Mouse (Mus musculus) embryonic facial prominence, embryonic 13.5 days (tissue): ENCODE results near the gene Ass1. TPM values are rescaled to one million over a fixed set of nuclear protein-coding genes. Genes with fewer than 3 reads are reported as not detected.

ENCODE experiments used
- ATAC-seq: fragments of 200-750 bp; cut with Nextera tagmentation; 2 replicates; pipeline ENCODE4 v1.8.0; 2017; ENCODE audit warnings: low read depth; ENCODE audit not compliant: insufficient number of reproducible peaks, insufficient read depth, low FRiP score, low TSS enrichment
- H3K27ac ChIP-seq: fragments of 300-500 bp; sonication (generic); 2 replicates; pipeline ENCODE4 v1.5.1; 2015; ENCODE audit warnings: moderate library complexity, mild to moderate bottlenecking, inconsistent platforms
- H3K27me3 ChIP-seq: fragments of 300-500 bp; sonication (generic); 2 replicates; pipeline ENCODE4 v1.6.1; 2015; ENCODE audit warnings: mild to moderate bottlenecking, inconsistent platforms
- H3K36me3 ChIP-seq: fragments of 300-500 bp; sonication (generic); 2 replicates; pipeline ENCODE4 v1.6.1; 2015; ENCODE audit warnings: mild to moderate bottlenecking, inconsistent platforms
- H3K4me1 ChIP-seq: fragments of 300-500 bp; sonication (generic); 2 replicates; pipeline ENCODE4 v1.6.1; 2015; ENCODE audit warnings: inconsistent platforms
- H3K4me2 ChIP-seq: fragments of 300-500 bp; sonication (generic); 2 replicates; pipeline ENCODE4 v1.6.1; 2015; ENCODE audit warnings: moderate library complexity, mild to moderate bottlenecking, inconsistent platforms
- H3K4me3 ChIP-seq: fragments of 300-500 bp; sonication (generic); 2 replicates; pipeline ENCODE4 v1.5.1; 2015; ENCODE audit warnings: mild to moderate bottlenecking, inconsistent platforms
- H3K9ac ChIP-seq: fragments of 300-500 bp; sonication (generic); 2 replicates; pipeline ENCODE4 v1.6.1; 2015; ENCODE audit warnings: mild to moderate bottlenecking, inconsistent platforms
- H3K9me3 ChIP-seq: fragments of 300-500 bp; sonication (generic); 2 replicates; pipeline ENCODE4 v1.6.1; 2016; ENCODE audit warnings: inconsistent platforms
- WGBS: fragments of 180-500 bp; shearing (Covaris S2); methylation state at CpG from one replicate; pipeline ENCODE4 v1.1.7; 2015; ENCODE audit warnings: mixed read lengths; 5-methylcytosine and 5-hydroxymethylcytosine counted together
- polyA plus RNA-seq: library from polyadenylated mRNA; unstranded; fragments of >200 nt; fragmentation: Nextera tagmentation; extraction: Ambion mirVana; gene quantifications from 2 replicates; pipeline ENCODE4 v1.2.1, GENCODE M21; 2015

The Ass1 gene
- polyA plus RNA-seq, 1 experiment from 2014 or later = 15.3 TPM

- Histone ChIP-seq H3K4me3 (no peak overlapping the region), H3K36me3 (no peaks in the 10 kb centered on the region), H3K27me3 (peaks cover 43% of the 10 kb centered on the region), H3K27ac (no peak overlapping the region), H3K9ac (no peak overlapping the region), H3K4me1 (peaks cover 25% of the 10 kb centered on the region), H3K9me3 (peaks cover 5% of the 10 kb centered on the region; the same call in 1 of the 2 replicates), H3K4me2 (no peak overlapping the region)
- WGBS = 45% methylated on average over 6 of the region's 6 CpGs
- ATAC-seq = no peak
These were observed 1.6 kb downstream of the Ass1 start for GRCm38 (mm10) chr2:31471611-31472010.

- 42% methylated on average over 10 of the region's 10 CpGs for WGBS
- Histone ChIP-seq H3K4me3 (no peak overlapping the region), H3K27ac (no peak overlapping the region), H3K36me3 (no peaks in the 10 kb centered on the region), H3K9ac (no peak overlapping the region), H3K4me2 (no peak overlapping the region), H3K27me3 (peaks cover 43% of the 10 kb centered on the region), H3K4me1 (peaks cover 32% of the 10 kb centered on the region), H3K9me3 (peaks cover 5% of the 10 kb centered on the region; the same call in 1 of the 2 replicates)
- no peak for ATAC-seq
These were observed 2.5 kb downstream of the Ass1 start for GRCm38 (mm10) chr2:31472406-31473065.

- Histone ChIP-seq H3K27me3 (peaks cover 36% of the 10 kb centered on the region), H3K9me3 (peaks cover 5% of the 10 kb centered on the region; the same call in 1 of the 2 replicates), H3K4me3 (no peak overlapping the region), H3K4me2 (no peak overlapping the region), H3K27ac (no peak overlapping the region), H3K36me3 (no peaks in the 10 kb centered on the region), H3K4me1 (peaks cover 39% of the 10 kb centered on the region), H3K9ac (no peak overlapping the region)
- ATAC-seq = no peak
- WGBS = 68% methylated on average over 4 of the region's 4 CpGs
These were observed 3.9 kb downstream of the Ass1 start for GRCm38 (mm10) chr2:31473941-31474340.

- no peak overlapping the region for H3K27ac ChIP-seq
- no peak overlapping the region for H3K4me2 ChIP-seq
- H3K9me3 ChIP-seq = peaks cover 5% of the 10 kb centered on the region; the same call in 1 of the 2 replicates
- H3K9ac ChIP-seq = no peak overlapping the region
- H3K36me3 ChIP-seq = no peaks in the 10 kb centered on the region
- H3K4me1 ChIP-seq = peaks cover 32% of the 10 kb centered on the region
- no peak for ATAC-seq
- peaks cover 29% of the 10 kb centered on the region for H3K27me3 ChIP-seq
- H3K4me3 ChIP-seq = no peak overlapping the region
- 68% methylated on average over 5 of the region's 5 CpGs for WGBS
These were observed 4.7 kb downstream of the Ass1 start for GRCm38 (mm10) chr2:31474686-31475085.

- WGBS = 65% methylated on average over 10 of the region's 10 CpGs
- Histone ChIP-seq H3K9me3 (peaks cover 5% of the 10 kb centered on the region; the same call in 1 of the 2 replicates), H3K27me3 (peaks cover 14% of the 10 kb centered on the region), H3K9ac (no peak overlapping the region), H3K36me3 (no peaks in the 10 kb centered on the region), H3K4me1 (peaks cover 18% of the 10 kb centered on the region), H3K27ac (no peak overlapping the region), H3K4me2 (no peak overlapping the region), H3K4me3 (no peak overlapping the region)
- ATAC-seq = no peak
These were observed 6.3 kb downstream of the Ass1 start for GRCm38 (mm10) chr2:31476107-31476820.

- H3K27ac ChIP-seq = no peak overlapping the region
- H3K9ac ChIP-seq = no peak overlapping the region
- ATAC-seq = no peak
- WGBS = 72% methylated on average over 12 of the region's 12 CpGs
- peaks cover 6% of the 10 kb centered on the region for H3K27me3 ChIP-seq
- H3K36me3 ChIP-seq = no peaks in the 10 kb centered on the region
- H3K4me3 ChIP-seq = no peak overlapping the region
- peaks cover 5% of the 10 kb centered on the region; the same call in 1 of the 2 replicates for H3K9me3 ChIP-seq
- H3K4me2 ChIP-seq = no peak overlapping the region
- peaks cover 18% of the 10 kb centered on the region for H3K4me1 ChIP-seq
These were observed 7.5 kb downstream of the Ass1 start for GRCm38 (mm10) chr2:31477234-31478161.

GRCm38 (mm10) chr2:31482914-31483575 is 13.0 kb downstream of the Ass1 start:
- H3K4me3 ChIP-seq = no peak overlapping the region
- H3K9ac ChIP-seq = no peak overlapping the region
- H3K9me3 ChIP-seq = no peaks in the 10 kb centered on the region
- WGBS = 26% methylated on average over 8 of the region's 8 CpGs
- no peaks in the 10 kb centered on the region for H3K36me3 ChIP-seq
- ATAC-seq = peak; percentile 57; the same call in 1 of the 2 replicates
- H3K4me2 ChIP-seq = no peak overlapping the region
- 0 out of 2 replicates have a peak, but pooled peaks cover 5% of the 10 kb centered on the region for H3K4me1 ChIP-seq
- H3K27ac ChIP-seq = no peak overlapping the region
- H3K27me3 ChIP-seq = peaks cover 23% of the 10 kb centered on the region

GRCm38 (mm10) chr2:31484187-31484586 is 14.2 kb downstream of the Ass1 start:
- H3K36me3 ChIP-seq = no peaks in the 10 kb centered on the region
- H3K27me3 ChIP-seq = peaks cover 25% of the 10 kb centered on the region
- WGBS = 25% methylated on average over 5 of the region's 5 CpGs

GRCm38 (mm10) chr2:31489166-31489565 is 19.2 kb downstream of the Ass1 start:
- Histone ChIP-seq H3K4me3 (no peak overlapping the region), H3K27ac (no peak overlapping the region), H3K9ac (no peak overlapping the region), H3K36me3 (no peaks in the 10 kb centered on the region), H3K4me2 (no peak overlapping the region), H3K9me3 (no peaks in the 10 kb centered on the region), H3K27me3 (peaks cover 18% of the 10 kb centered on the region), H3K4me1 (0 out of 2 replicates have a peak, but pooled peaks cover 10% of the 10 kb centered on the region)
- WGBS = 36% methylated on average over 12 of the region's 12 CpGs
- no peak for ATAC-seq

More at GRCm38 (mm10) chr2:31484187-31484586, 14.2 kb downstream of the Ass1 start:
- ATAC-seq = no peak
- Histone ChIP-seq H3K9ac (no peak overlapping the region), H3K9me3 (no peaks in the 10 kb centered on the region), H3K4me1 (no peaks in the 10 kb centered on the region), H3K4me3 (no peak overlapping the region), H3K27ac (no peak overlapping the region), H3K4me2 (no peak overlapping the region)

GRCm38 (mm10) chr2:31490556-31490955 is 20.5 kb downstream of the Ass1 start:
- no peak overlapping the region for H3K9ac ChIP-seq
- H3K27me3 ChIP-seq = peaks cover 20% of the 10 kb centered on the region; the same call in 1 of the 2 replicates
- no peak overlapping the region for H3K4me2 ChIP-seq
- no peaks in the 10 kb centered on the region for H3K9me3 ChIP-seq
- 0 out of 2 replicates have a peak, but pooled peaks cover 10% of the 10 kb centered on the region for H3K4me1 ChIP-seq
- no peak for ATAC-seq
- no peak overlapping the region for H3K27ac ChIP-seq
- no peaks in the 10 kb centered on the region for H3K36me3 ChIP-seq
- no peak overlapping the region for H3K4me3 ChIP-seq
- WGBS = 89% methylated on average over 2 of the region's 2 CpGs

- ATAC-seq = no peak
- no peaks in the 10 kb centered on the region for H3K36me3 ChIP-seq
- H3K4me3 ChIP-seq = no peak overlapping the region
- no peaks in the 10 kb centered on the region for H3K9me3 ChIP-seq
- no peak overlapping the region for H3K27ac ChIP-seq
- H3K27me3 ChIP-seq = peaks cover 22% of the 10 kb centered on the region
- no peak overlapping the region for H3K9ac ChIP-seq
- peaks cover 21% of the 10 kb centered on the region for H3K4me1 ChIP-seq
- 91% methylated on average over 8 of the region's 8 CpGs for WGBS
- no peak overlapping the region for H3K4me2 ChIP-seq
These were observed 22.3 kb downstream of the Ass1 start for GRCm38 (mm10) chr2:31492308-31492707.
